Mouse (Mus musculus): ENCODE data around the gene Phyhipl. TPM values are rescaled to one million over a fixed set of nuclear protein-coding genes. Genes with fewer than 3 reads are reported as not detected.

The Phyhipl gene
- total and polyA plus RNA-seq, 3 experiments = not detected

GRCm38 (mm10) chr10:70640075-70640737 lies 15.6 kb downstream of the Phyhipl start:
- H3K4me1 ChIP-seq (ENCODE audit: control insufficient read depth in 1 of 2, insufficient read depth in 2 of 2) = no peaks in the 10 kb centered on the region
- H3K4me2 ChIP-seq (ENCODE audit: insufficient read depth, low read depth, poor library complexity, severe bottlenecking) = no peak overlapping the region
- in situ Hi-C loops (cut with MboI; ENCODE audit: low pct_ligation_motif_present, low pct_unique_long_range_greater_than_20kb, low sequenced_read_pairs) (no loop called here), dilution Hi-C loops (cut with MboI; ENCODE audit: extremely low pct_ligation_motif_present, extremely low pct_unique_long_range_greater_than_20kb, low sequenced_read_pairs) (no loop called here)
- peaks cover 68% of the 10 kb centered on the region for H3K9me3 ChIP-seq (replicated peaks; ENCODE audit: low read length)
- H3K79me2 ChIP-seq (replicated peaks; ENCODE audit: control insufficient read depth, extremely low read depth, insufficient read depth, poor library complexity, severe bottlenecking) = no peaks in the 10 kb centered on the region
- no peaks in the 10 kb centered on the region for H3K27me3 ChIP-seq (replicated peaks)
- H3K36me3 ChIP-seq (replicated peaks in 1 of 2; ENCODE audit: control insufficient read depth in 1 of 2, insufficient read depth in 1 of 2, low read length in 1 of 2) = no peaks in the 10 kb centered on the region
- no peak for DNase-seq (ENCODE audit: extremely low read depth)
- no peak overlapping the region for H3K27ac ChIP-seq (ENCODE audit: insufficient read depth, low read depth)
- no peak overlapping the region for H3K4me3 ChIP-seq (replicated peaks in 1 of 3; ENCODE audit: low read depth in 2 of 3, low read length in 2 of 3, poor library complexity in 1 of 3)
- no peak overlapping the region for H3K9ac ChIP-seq (ENCODE audit: insufficient read depth, low read depth)
- TF ChIP-seq CTCF (conservative IDR thresholded peaks at IDR 0.05 in 1 of 2, IDR thresholded peaks at IDR 0.05 in 1 of 2; ENCODE audit: low read depth in 2 of 2, low read length in 2 of 2) (no peak), JUN (IDR thresholded peaks at IDR 0.05; ENCODE audit: insufficient read depth, low read depth, low read length) (no peak), BHLHE40 (IDR thresholded peaks at IDR 0.05; ENCODE audit: low read depth, low read length) (no peak), KAT2A (IDR thresholded peaks at IDR 0.05; ENCODE audit: insufficient replicate concordance, low read length) (no peak), ZNF384 (IDR thresholded peaks at IDR 0.05; ENCODE audit: low read depth, low read length) (no peak), GABPA (IDR thresholded peaks at IDR 0.05; ENCODE audit: insufficient replicate concordance, low read depth, low read length) (no peak), ZKSCAN1 (IDR thresholded peaks at IDR 0.05; ENCODE audit: borderline replicate concordance, low read depth, low read length) (no peak), TBP (conservative IDR thresholded peaks at IDR 0.05; ENCODE audit: low read depth, low read length) (no peak), CHD1 (IDR thresholded peaks at IDR 0.05; ENCODE audit: low read depth, low read length) (no peak), ZC3H11A (IDR thresholded peaks at IDR 0.05; ENCODE audit: low read depth, low read length) (no peak), ZMIZ1 (IDR thresholded peaks at IDR 0.05; ENCODE audit: low read depth, low read length) (no peak), CHD2 (IDR thresholded peaks at IDR 0.05; ENCODE audit: low read length) (no peak), PAX5 (IDR thresholded peaks at IDR 0.05; ENCODE audit: low read length) (no peak)

GRCm38 (mm10) chr10:70637640-70638328 lies 18.0 kb downstream of the Phyhipl start:
- in situ Hi-C loops (cut with MboI; ENCODE audit: low pct_ligation_motif_present, low pct_unique_long_range_greater_than_20kb, low sequenced_read_pairs) (no loop called here), dilution Hi-C loops (cut with MboI; ENCODE audit: extremely low pct_ligation_motif_present, extremely low pct_unique_long_range_greater_than_20kb, low sequenced_read_pairs) (no loop called here)
- Histone ChIP-seq H3K4me2 (ENCODE audit: insufficient read depth, low read depth, poor library complexity, severe bottlenecking) (no peak overlapping the region), H3K27me3 (replicated peaks) (no peaks in the 10 kb centered on the region), H3K79me2 (replicated peaks; ENCODE audit: control insufficient read depth, extremely low read depth, insufficient read depth, poor library complexity, severe bottlenecking) (no peaks in the 10 kb centered on the region), H3K36me3 (replicated peaks in 1 of 2; ENCODE audit: control insufficient read depth in 1 of 2, insufficient read depth in 1 of 2, low read length in 1 of 2) (no peaks in the 10 kb centered on the region), H3K9me3 (replicated peaks; ENCODE audit: low read length) (peaks cover 65% of the 10 kb centered on the region), H3K9ac (ENCODE audit: insufficient read depth, low read depth) (no peak overlapping the region), H3K27ac (ENCODE audit: insufficient read depth, low read depth) (no peak overlapping the region), H3K4me3 (replicated peaks in 1 of 3; ENCODE audit: low read depth in 2 of 3, low read length in 2 of 3, poor library complexity in 1 of 3) (no peak overlapping the region), H3K4me1 (ENCODE audit: control insufficient read depth in 1 of 2, insufficient read depth in 2 of 2) (no peaks in the 10 kb centered on the region)
- TF ChIP-seq MXI1 (IDR thresholded peaks at IDR 0.05; ENCODE audit: low read depth, low read length) (no peak), ZC3H11A (IDR thresholded peaks at IDR 0.05; ENCODE audit: low read depth, low read length) (no peak), SMC3 (IDR thresholded peaks at IDR 0.05; ENCODE audit: low read depth, low read length) (no peak), NELFE (IDR thresholded peaks at IDR 0.05; ENCODE audit: low read depth, low read length) (no peak), JUN (IDR thresholded peaks at IDR 0.05; ENCODE audit: insufficient read depth, low read depth, low read length) (no peak), CHD2 (IDR thresholded peaks at IDR 0.05; ENCODE audit: low read length) (no peak), ZKSCAN1 (IDR thresholded peaks at IDR 0.05; ENCODE audit: borderline replicate concordance, low read depth, low read length) (no peak), KAT2A (IDR thresholded peaks at IDR 0.05; ENCODE audit: insufficient replicate concordance, low read length) (no peak), MEF2A (IDR thresholded peaks at IDR 0.05; ENCODE audit: borderline replicate concordance, low read depth, low read length) (no peak), RCOR1 (conservative IDR thresholded peaks at IDR 0.05; ENCODE audit: low read depth, low read length) (no peak), ZMIZ1 (IDR thresholded peaks at IDR 0.05; ENCODE audit: low read depth, low read length) (no peak), CTCF (conservative IDR thresholded peaks at IDR 0.05 in 1 of 2, IDR thresholded peaks at IDR 0.05 in 1 of 2; ENCODE audit: low read depth in 2 of 2, low read length in 2 of 2) (no peak), POLR2A (IDR thresholded peaks at IDR 0.05; ENCODE audit: low read depth, low read length) (no peak), RAD21 (IDR thresholded peaks at IDR 0.05; ENCODE audit: low read depth, low read length) (no peak), HCFC1 (IDR thresholded peaks at IDR 0.05; ENCODE audit: low read depth, low read length) (no peak), TBP (conservative IDR thresholded peaks at IDR 0.05; ENCODE audit: low read depth, low read length) (no peak), NRF1 (IDR thresholded peaks at IDR 0.05; ENCODE audit: low read depth, low read length) (no peak), UBTF (IDR thresholded peaks at IDR 0.05; ENCODE audit: low read depth, low read length) (no peak), POLR2AphosphoS2 (IDR thresholded peaks at IDR 0.05; ENCODE audit: low read depth, low read length) (no peak), SIN3A (IDR thresholded peaks at IDR 0.05; ENCODE audit: low read length) (no peak)
- DNase-seq (ENCODE audit: extremely low read depth) = no peak

Measured in CH12.LX (cell line).